Mouse (Mus musculus): ENCODE data around the gene Arrdc5. TPM values are rescaled to one million over a fixed set of nuclear protein-coding genes. Genes with fewer than 3 reads are reported as not detected.
"Not testable (repeated sequence)": the region's sequence is repeated elsewhere in the genome, so short reads cannot be mapped to it uniquely, and the experiment has no call there.

The Arrdc5 gene
- polyA plus RNA-seq, 1 experiment from 2014 or later, result not detected

GRCm38 (mm10) chr17:56258269-56258668 is 41.8 kb downstream of the Arrdc5 start:
- Histone ChIP-seq H3K36me3 (peaks cover 53% of the 10 kb centered on the region), H3K4me3 (0 out of 2 replicates have a peak overlapping the region, but pooled peaks have one; percentile 5), H3K4me1 (peaks cover 50% of the 10 kb centered on the region), H3K4me2 (replicated peaks) (peak overlapping the region; percentile 98; the same call in 1 of the 2 replicates)
- H3K27ac ChIP-seq; H3K9me3 ChIP-seq; H3K9ac ChIP-seq; H3K27me3 ChIP-seq; ATAC-seq (ENCODE audit: low FRiP score, low read depth): not testable (repeated sequence)
- WGBS, result 94% methylated on average over 19 of the region's 19 CpGs

- 10% methylated on average over 58 of the region's 58 CpGs for WGBS
- Histone ChIP-seq H3K4me2 (replicated peaks) (peak overlapping the region; percentile 98), H3K27ac (no peak overlapping the region), H3K36me3 (peaks cover 44% of the 10 kb centered on the region), H3K9ac (peak overlapping the region; percentile 75), H3K27me3 (no peaks in the 10 kb centered on the region), H3K9me3 (no peaks in the 10 kb centered on the region), H3K4me3 (peak overlapping the region; percentile 67), H3K4me1 (peaks cover 50% of the 10 kb centered on the region)
- ATAC-seq (ENCODE audit: low FRiP score, low read depth), result no peak
Observed at GRCm38 (mm10) chr17:56257181-56257894, 42.7 kb downstream of the Arrdc5 start.

DNA sequence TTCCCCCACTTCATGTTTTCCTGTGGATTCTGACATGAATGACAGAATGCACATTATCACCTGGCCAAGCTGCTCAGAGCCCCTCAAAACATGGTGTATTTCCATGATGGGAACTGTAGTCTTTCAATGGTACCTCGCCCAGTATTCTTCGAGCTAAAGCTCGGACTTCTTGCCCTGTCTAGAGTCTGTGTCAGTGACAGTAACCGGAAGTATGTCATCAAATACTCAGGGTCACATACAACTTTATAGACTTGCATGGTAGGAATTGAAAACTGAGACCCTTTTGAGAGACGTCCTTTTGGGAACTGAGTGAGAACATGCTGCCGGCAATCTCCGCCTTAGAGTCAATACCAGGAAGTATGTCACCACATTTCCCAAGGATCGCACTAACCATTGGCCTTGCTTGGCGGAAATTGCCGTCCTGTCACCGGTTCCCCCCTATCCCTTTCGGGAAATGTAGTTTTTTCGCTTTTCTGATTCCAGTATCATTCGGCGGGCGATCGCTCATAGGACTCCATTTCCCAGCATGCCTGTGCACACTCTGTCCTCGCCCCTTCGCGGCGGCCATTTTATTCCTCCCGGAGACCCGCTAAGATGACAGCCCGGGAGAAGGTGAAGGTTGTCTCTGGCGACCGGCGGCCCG is 43.7 kb downstream of the Arrdc5 start, which contains the start of gene Fem1a:
Fem1a (plus strand) TSS at position 572 of the 643 bp plus-strand sequence.
- Histone ChIP-seq H3K4me1 (peaks cover 48% of the 10 kb centered on the region), H3K4me2 (replicated peaks) (peak within 1 kb of the TSS; percentile 98), H3K9ac (peak within 1 kb of the TSS; percentile 75), H3K27ac (peak within 1 kb of the TSS; percentile 80), H3K4me3 (peak within 1 kb of the TSS; percentile 67), H3K27me3 (no peaks in the 10 kb centered on the region), H3K36me3 (peaks cover 34% of the 10 kb centered on the region), H3K9me3 (no peaks in the 10 kb centered on the region)
- peak; percentile 93 for ATAC-seq (ENCODE audit: low FRiP score, low read depth)
- WGBS, result under 1% methylated on average over 28 of the region's 28 CpGs

GRCm38 (mm10) chr17:56255863-56256238 is 44.2 kb downstream of the Arrdc5 start:
- peak; percentile 91 for ATAC-seq (ENCODE audit: low FRiP score, low read depth)
- H3K9ac ChIP-seq, result peak overlapping the region; percentile 55; the same call in 1 of the 2 replicates
- H3K9me3 ChIP-seq, result no peaks in the 10 kb centered on the region
- peaks cover 44% of the 10 kb centered on the region for H3K4me1 ChIP-seq
- peaks cover 29% of the 10 kb centered on the region for H3K36me3 ChIP-seq
- no peaks in the 10 kb centered on the region for H3K27me3 ChIP-seq
- H3K4me2 ChIP-seq (replicated peaks), result peak overlapping the region; percentile 98
- peak overlapping the region; percentile 80 for H3K27ac ChIP-seq
- WGBS, result under 1% methylated on average over 32 of the region's 32 CpGs
- peak overlapping the region; percentile 67 for H3K4me3 ChIP-seq

DNA sequence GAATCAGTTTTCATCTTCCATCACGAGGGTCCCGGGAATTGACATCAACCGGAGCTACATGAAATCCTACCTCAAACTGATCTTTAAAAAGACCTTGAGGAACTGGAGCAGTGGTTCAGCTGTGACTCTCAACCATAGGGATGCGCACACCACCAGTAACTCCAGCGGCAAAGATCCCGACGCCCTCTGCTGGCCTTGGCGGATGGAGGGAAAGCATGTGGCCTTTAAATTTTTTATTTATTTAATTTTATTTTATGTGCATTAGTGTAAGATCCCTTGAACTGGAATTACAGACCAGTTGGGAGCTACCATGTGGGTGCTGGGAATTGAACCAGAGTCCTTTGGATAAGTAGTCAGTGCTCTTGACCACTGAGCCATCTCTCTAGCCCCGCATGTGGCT is 44.7 kb downstream of the Arrdc5 start:
- Histone ChIP-seq H3K9me3 (no peaks in the 10 kb centered on the region), H3K4me1 (peaks cover 43% of the 10 kb centered on the region), H3K36me3 (peaks cover 25% of the 10 kb centered on the region), H3K4me3 (peak overlapping the region; percentile 67; the same call in 1 of the 2 replicates), H3K27ac (peak overlapping the region; percentile 63; the same call in 1 of the 2 replicates), H3K27me3 (no peaks in the 10 kb centered on the region), H3K9ac (no peak overlapping the region), H3K4me2 (replicated peaks) (peak overlapping the region; percentile 98)
- peak; percentile 6 for ATAC-seq (ENCODE audit: low FRiP score, low read depth)
- 20% methylated on average over 9 of the region's 9 CpGs for WGBS

DNA sequence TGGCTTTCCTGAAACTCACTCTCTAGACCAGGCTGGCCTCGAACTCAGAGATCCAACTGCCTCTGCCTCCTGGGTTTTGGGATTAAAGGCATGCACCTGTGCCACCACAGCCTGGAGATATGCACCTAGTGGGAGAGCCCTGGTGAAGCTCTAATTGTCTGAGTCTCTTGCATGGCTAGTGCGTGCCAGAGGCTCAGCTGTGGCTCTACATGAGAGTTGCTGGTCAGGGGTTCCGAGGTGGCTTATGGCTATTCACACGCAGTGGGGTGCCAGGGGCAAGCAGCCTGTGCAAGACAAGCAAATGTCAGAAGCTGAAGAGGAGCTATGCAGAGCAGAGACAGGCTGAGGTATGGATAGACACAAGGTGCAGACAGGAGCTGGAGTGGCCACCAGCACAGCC is 45.4 kb downstream of the Arrdc5 start:
- ATAC-seq (ENCODE audit: low FRiP score, low read depth), result no peak
- Histone ChIP-seq H3K9ac (no peak overlapping the region), H3K27me3 (no peaks in the 10 kb centered on the region), H3K9me3 (no peaks in the 10 kb centered on the region), H3K4me2 (replicated peaks) (no peak overlapping the region), H3K4me1 (peaks cover 35% of the 10 kb centered on the region), H3K36me3 (peaks cover 17% of the 10 kb centered on the region), H3K4me3 (no peak overlapping the region), H3K27ac (no peak overlapping the region)
- WGBS, result 82% methylated on average over 4 of the region's 4 CpGs

DNA sequence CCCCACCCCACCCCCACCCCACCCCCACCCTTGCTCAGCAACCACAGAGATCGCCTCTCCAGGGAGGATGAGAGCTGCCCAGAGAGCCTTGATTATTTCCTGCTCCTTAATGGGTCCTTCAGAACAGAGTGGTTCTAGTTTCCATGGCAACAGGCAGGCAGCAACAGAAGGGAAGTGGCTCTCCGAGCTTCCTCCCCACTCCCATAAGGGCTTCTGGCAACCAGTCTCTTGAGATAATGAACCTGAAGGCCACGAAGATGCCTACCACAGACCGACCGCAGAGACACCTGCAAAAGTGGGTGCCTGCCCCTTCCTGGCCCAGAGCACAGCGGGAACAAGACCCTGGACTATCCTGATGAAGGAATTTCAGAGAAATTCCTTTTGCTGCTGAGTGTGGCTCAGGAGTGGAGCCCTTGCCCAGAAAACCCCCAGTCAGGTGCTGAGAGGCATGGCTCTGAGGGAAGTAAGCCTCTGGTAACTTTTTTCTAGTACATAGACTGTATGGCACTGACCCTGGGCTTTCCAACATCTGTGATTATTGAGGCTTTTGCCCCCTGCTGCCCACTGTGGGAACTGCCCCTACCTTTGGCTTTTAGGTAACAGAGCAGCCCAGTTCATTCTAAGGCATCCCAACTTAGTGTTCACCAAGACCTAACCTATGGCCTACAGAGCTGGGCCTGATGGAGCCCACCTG is 48.8 kb downstream of the Arrdc5 start:
- 18% methylated on average over 6 of the region's 6 CpGs for WGBS
- Histone ChIP-seq H3K36me3 (no peaks in the 10 kb centered on the region), H3K4me3 (no peak overlapping the region), H3K9me3 (no peaks in the 10 kb centered on the region), H3K4me1 (peaks cover 10% of the 10 kb centered on the region; the same call in 1 of the 2 replicates), H3K9ac (no peak overlapping the region), H3K27ac (no peak overlapping the region), H3K4me2 (replicated peaks) (no peak overlapping the region), H3K27me3 (no peaks in the 10 kb centered on the region)
- ATAC-seq (ENCODE audit: low FRiP score, low read depth), result no peak

DNA sequence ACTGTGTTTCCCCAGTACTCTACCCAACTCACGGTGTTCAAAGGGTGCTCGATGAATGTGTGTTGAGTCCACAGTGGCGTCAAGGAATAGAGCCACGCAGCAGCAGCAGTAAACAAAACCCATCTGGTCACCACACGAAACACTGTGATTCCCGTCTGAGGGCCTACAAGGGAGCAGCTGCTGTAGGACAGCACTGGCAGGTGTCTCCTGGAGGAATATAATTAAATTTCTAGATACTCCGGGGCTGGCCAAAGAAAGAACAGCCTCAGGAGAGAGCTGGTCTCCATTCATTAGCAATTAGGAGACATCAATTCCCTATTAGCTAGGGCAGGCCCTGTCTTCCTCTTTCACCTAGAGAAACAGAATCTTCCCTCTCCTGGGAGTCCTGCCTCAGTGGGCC is 54.5 kb downstream of the Arrdc5 start:
- H3K9ac ChIP-seq, result no peak overlapping the region
- no peak overlapping the region for H3K4me3 ChIP-seq
- H3K27ac ChIP-seq, result no peak overlapping the region
- peaks cover 13% of the 10 kb centered on the region for H3K27me3 ChIP-seq
- H3K36me3 ChIP-seq, result no peaks in the 10 kb centered on the region
- H3K4me2 ChIP-seq (replicated peaks), result no peak overlapping the region
- H3K9me3 ChIP-seq, result no peaks in the 10 kb centered on the region
- ATAC-seq (ENCODE audit: low FRiP score, low read depth), result no peak
- WGBS, result 56% methylated on average over 7 of the region's 7 CpGs
- no peaks in the 10 kb centered on the region for H3K4me1 ChIP-seq

Other genes with a start within 250 kb of the Arrdc5 start
- gene Ubxn6, start 225.3 kb downstream of the Arrdc5 start, polyA plus RNA-seq (2015; fragmentation: Nextera tagmentation; extraction: Ambion mirVana), result 45.3 and 49.4 TPM in 2 replicates
- 152 and 156 TPM in 2 replicates for gene Hdgfl2, start 220.7 kb downstream of the Arrdc5 start, polyA plus RNA-seq (2015; fragmentation: Nextera tagmentation; extraction: Ambion mirVana)
- gene Plin4, start 190.5 kb downstream of the Arrdc5 start, polyA plus RNA-seq (2015; fragmentation: Nextera tagmentation; extraction: Ambion mirVana), result 0.03 and 0.04 TPM in 2 replicates
- gene Plin5, start 182.7 kb downstream of the Arrdc5 start, polyA plus RNA-seq (2015; fragmentation: Nextera tagmentation; extraction: Ambion mirVana), result 0.13 TPM in 1 of 2 replicates, not detected in the other
- 0.27 and 0.37 TPM in 2 replicates for gene Lrg1, start 178.3 kb downstream of the Arrdc5 start, polyA plus RNA-seq (2015; fragmentation: Nextera tagmentation; extraction: Ambion mirVana)
- gene Sema6b, start 159.9 kb downstream of the Arrdc5 start, polyA plus RNA-seq (2015; fragmentation: Nextera tagmentation; extraction: Ambion mirVana), result 2.5 and 2.6 TPM in 2 replicates
- 11.3 and 12.0 TPM in 2 replicates for gene Tnfaip8l1, start 137.8 kb downstream of the Arrdc5 start, polyA plus RNA-seq (2015; fragmentation: Nextera tagmentation; extraction: Ambion mirVana)
- gene Mydgf, start 116.4 kb downstream of the Arrdc5 start, polyA plus RNA-seq (2015; fragmentation: Nextera tagmentation; extraction: Ambion mirVana), result 98.6 and 102 TPM in 2 replicates
- gene Dpp9, start 81.4 kb downstream of the Arrdc5 start, polyA plus RNA-seq (2015; fragmentation: Nextera tagmentation; extraction: Ambion mirVana), result 34.9 and 39.8 TPM in 2 replicates
- gene Fem1a, start 43.5 kb downstream of the Arrdc5 start, polyA plus RNA-seq (2015; fragmentation: Nextera tagmentation; extraction: Ambion mirVana), result 12.3 and 13.7 TPM in 2 replicates
- 4.4 and 4.6 TPM in 2 replicates for gene Ticam1, start 23.5 kb downstream of the Arrdc5 start, polyA plus RNA-seq (2015; fragmentation: Nextera tagmentation; extraction: Ambion mirVana)
- 78.1 and 80.4 TPM in 2 replicates for gene Plin3, start 7.4 kb downstream of the Arrdc5 start, polyA plus RNA-seq (2015; fragmentation: Nextera tagmentation; extraction: Ambion mirVana)
- gene Uhrf1, start 3.0 kb upstream of the Arrdc5 start, polyA plus RNA-seq (2015; fragmentation: Nextera tagmentation; extraction: Ambion mirVana), result 136 and 146 TPM in 2 replicates
- gene Kdm4b, start 25.8 kb upstream of the Arrdc5 start, polyA plus RNA-seq (2015; fragmentation: Nextera tagmentation; extraction: Ambion mirVana), result 40.1 and 43.2 TPM in 2 replicates
- gene Ptprs, start 176.2 kb upstream of the Arrdc5 start, polyA plus RNA-seq (2015; fragmentation: Nextera tagmentation; extraction: Ambion mirVana), result 100 and 106 TPM in 2 replicates
- not detected in 2 replicates for gene Znrf4, start 212.1 kb upstream of the Arrdc5 start, polyA plus RNA-seq (2015; fragmentation: Nextera tagmentation; extraction: Ambion mirVana)

Measured in limb, embryonic 13.5 days (tissue).